Comparison of ENCODE assay signal across 11 mouse cellular contexts in genomic region chr14:31403995-31404394, GRCm38 (mm10). TPM values are rescaled to one million over a fixed set of nuclear protein-coding genes. Genes with fewer than 3 reads are reported as not detected.
A peak's percentile ranks its signal among the peaks of the same experiment; 100 is the strongest.
DNase-seq lines count a peak whose midpoint lies in the region; ATAC-seq and TF ChIP-seq lines count a peak whose summit lies in the region.
"Had no signal": no experiment of that assay in that cellular context is flagged by ENCODE, and none has a peak within 500 bp of the region (broad histone marks: within the 10 kb centered on the region; RNA-seq: fewer than 3 reads in every experiment).

No protein-coding gene starts in this region.

- H3K9ac ChIP-seq in heart, embryonic 16.5 days (ENCODE audit: low read length): peak overlapping the region; percentile 47
- H3K9ac ChIP-seq in intestine, embryonic 14.5 days (ENCODE audit: low read length): no peak overlapping the region

- no peaks in the 10 kb centered on the region for H3K9me3 ChIP-seq in heart, embryonic 16.5 days (replicated peaks; ENCODE audit: control insufficient read depth, low read length)
- H3K9me3 ChIP-seq in intestine, embryonic 14.5 days (ENCODE audit: control insufficient read depth, low read length): no peaks in the 10 kb centered on the region

- no peak overlapping the region for H3K4me3 ChIP-seq in heart, embryonic 16.5 days (ENCODE audit: low read length)
- H3K4me3 ChIP-seq in intestine, embryonic 14.5 days (ENCODE audit: low read depth, low read length): no peak overlapping the region
- H3K4me3 ChIP-seq in myocyte: no peak overlapping the region

- peak; percentile 69 for ATAC-seq in heart, embryonic 16.5 days (replicated peaks; ENCODE audit: extremely low read depth, insufficient read depth, low FRiP score)
- peak; percentile 48; the same call in 1 of the 2 replicates for ATAC-seq in intestine, embryonic 14.5 days (replicated peaks; ENCODE audit: low FRiP score, low TSS enrichment, low read depth)

- no peak for TF ChIP-seq POLR2A in myocyte (IDR thresholded peaks at IDR 0.05; ENCODE audit: insufficient read length, low read depth)

- H3K27me3 ChIP-seq in heart, embryonic 16.5 days (ENCODE audit: control insufficient read depth, insufficient read depth, low read length): no peaks in the 10 kb centered on the region
- H3K27me3 ChIP-seq in intestine, embryonic 14.5 days (replicated peaks; ENCODE audit: control insufficient read depth, insufficient read depth, low read length): no peaks in the 10 kb centered on the region
- no peaks in the 10 kb centered on the region for H3K27me3 ChIP-seq in myocyte (ENCODE audit: control insufficient read depth, insufficient read depth, insufficient read length)

- WGBS in heart, embryonic 16.5 days: 19% methylated on average over 8 of the region's 8 CpGs
- 40% methylated on average over 8 of the region's 8 CpGs for WGBS in intestine, embryonic 14.5 days

- no peaks in the 10 kb centered on the region for H3K36me3 ChIP-seq in heart, embryonic 16.5 days (ENCODE audit: control insufficient read depth, insufficient read depth)
- H3K36me3 ChIP-seq in intestine, embryonic 14.5 days (ENCODE audit: control insufficient read depth, insufficient read depth, low read length): no peaks in the 10 kb centered on the region
- H3K36me3 ChIP-seq in myocyte (ENCODE audit: control insufficient read depth, insufficient read depth): no peaks in the 10 kb centered on the region

- H3K4me1 ChIP-seq in heart, embryonic 16.5 days (ENCODE audit: control insufficient read depth, insufficient read depth, low read length): peaks cover 83% of the 10 kb centered on the region
- H3K4me1 ChIP-seq in intestine, embryonic 14.5 days (replicated peaks; ENCODE audit: control insufficient read depth, insufficient read depth, low read length): peaks cover 33% of the 10 kb centered on the region

- DNase-seq in heart, adult 11 months: no peak
- DNase-seq in NIH3T3 (ENCODE audit: low read depth): peak; percentile 67
- DNase-seq in intestine, embryonic 14.5 days (ENCODE audit: low spot score): no peak
- DNase-seq in spleen, postnatal 36 days (ENCODE audit: low spot score in 2 of 2): no peak
- no peak for DNase-seq in frontal cortex, postnatal 14 days (ENCODE audit: low spot score in 2 of 2)
- DNase-seq: gastrocnemius, postnatal 36 days; kidney, adult 18-20 months; layer of hippocampus, postnatal 36 days; lung, postnatal 4 days had no signal

- no peak overlapping the region for H3ac ChIP-seq in myocyte (ENCODE audit: control insufficient read depth, insufficient read length)

- peak overlapping the region; percentile 44; the same call in 1 of the 2 replicates for H3K4me2 ChIP-seq in heart, embryonic 16.5 days (ENCODE audit: low read depth, low read length)
- H3K4me2 ChIP-seq in intestine, embryonic 14.5 days (ENCODE audit: low read length): no peak overlapping the region
- H3K4me2 ChIP-seq in myocyte (ENCODE audit: low read depth): peak overlapping the region; percentile 69

- no peaks in the 10 kb centered on the region for H3K79me2 ChIP-seq in myocyte (ENCODE audit: control insufficient read depth, insufficient read depth)

- H3K27ac ChIP-seq in heart, embryonic 16.5 days (ENCODE audit: low read length): peak overlapping the region; percentile 84
- no peak overlapping the region for H3K27ac ChIP-seq in intestine, embryonic 14.5 days (ENCODE audit: low read depth)

TF ChIP-seq in myocyte, 11 proteins besides CTCF, POLR2A, EP300 and RAD21:
- no peak for TF ChIP-seq CEBPB (IDR thresholded peaks at IDR 0.05; ENCODE audit: insufficient read depth, poor library complexity, severe bottlenecking)
- no peak for TF ChIP-seq USF1 (IDR thresholded peaks at IDR 0.05; ENCODE audit: low read depth)
- TF ChIP-seq REST (IDR thresholded peaks at IDR 0.05; ENCODE audit: insufficient read depth, insufficient read length): no peak
- TF ChIP-seq SRF (IDR thresholded peaks at IDR 0.05; ENCODE audit: control insufficient read depth, insufficient read length, low read depth): no peak

RNA-seq across cellular contexts. Expression of gene Sh3bp5, which starts 31.9 kb away (rescaled TPM):
- polyA plus RNA-seq in heart, embryonic 16.5 days (2015; fragmentation: Nextera tagmentation; extraction: Ambion mirVana): 25.8 and 26.4 TPM in 2 replicates
- polyA plus RNA-seq in intestine, embryonic 14.5 days (2014; fragmentation: Nextera tagmentation; extraction: Ambion mirVana): 10.6 and 10.7 TPM in 2 replicates
- 29.5 TPM for polyA plus RNA-seq in myocyte (2012; fragmentation: generic; extraction: Trizol)
